Mouse (Mus musculus): ENCODE measurements around the gene Chit1. TPM values are rescaled to one million over a fixed set of nuclear protein-coding genes. Genes with fewer than 3 reads are reported as not detected.

The Chit1 gene
- polyA plus RNA-seq, 1 experiment from 2014 or later = 1.4 TPM

GRCm38 (mm10) chr1:134146066-134146465 lies 35.0 kb downstream of the Chit1 start:
- H3K27me3 ChIP-seq (ENCODE audit: control insufficient read depth, insufficient read depth, low read length) = no peaks in the 10 kb centered on the region
- 63% methylated on average over 8 of the region's 8 CpGs for WGBS
- H3K9me3 ChIP-seq (ENCODE audit: control insufficient read depth, low read length) = no peaks in the 10 kb centered on the region
- no peak overlapping the region for H3K27ac ChIP-seq (ENCODE audit: low read depth, low read length)
- no peak for ATAC-seq (ENCODE audit: low read depth)
- no peaks in the 10 kb centered on the region for H3K36me3 ChIP-seq (ENCODE audit: control insufficient read depth, insufficient read depth, low read length)
- H3K9ac ChIP-seq (replicated peaks; ENCODE audit: low read depth, low read length) = no peak overlapping the region
- no peak overlapping the region for H3K4me3 ChIP-seq (ENCODE audit: low read depth, low read length)
- no peak overlapping the region for H3K4me2 ChIP-seq (ENCODE audit: low read depth, low read length)
- peaks cover 14% of the 10 kb centered on the region for H3K4me1 ChIP-seq (ENCODE audit: control insufficient read depth, insufficient read depth, low read length)

GRCm38 (mm10) chr1:134150076-134150475 lies 39.0 kb downstream of the Chit1 start:
- Histone ChIP-seq H3K36me3 (ENCODE audit: control insufficient read depth, insufficient read depth, low read length) (no peaks in the 10 kb centered on the region), H3K4me1 (ENCODE audit: control insufficient read depth, insufficient read depth, low read length) (no peaks in the 10 kb centered on the region), H3K4me2 (ENCODE audit: low read depth, low read length) (no peak overlapping the region), H3K4me3 (ENCODE audit: low read depth, low read length) (no peak overlapping the region), H3K9me3 (ENCODE audit: control insufficient read depth, low read length) (no peaks in the 10 kb centered on the region), H3K27me3 (ENCODE audit: control insufficient read depth, insufficient read depth, low read length) (no peaks in the 10 kb centered on the region), H3K27ac (ENCODE audit: low read depth, low read length) (no peak overlapping the region), H3K9ac (replicated peaks; ENCODE audit: low read depth, low read length) (no peak overlapping the region)
- 75% methylated on average over 8 of the region's 8 CpGs for WGBS
- no peak for ATAC-seq (ENCODE audit: low read depth)

GRCm38 (mm10) chr1:134150745-134151144 lies 39.7 kb downstream of the Chit1 start:
- ATAC-seq (ENCODE audit: low read depth) = no peak; the same call in 1 of the 2 replicates
- Histone ChIP-seq H3K9ac (replicated peaks; ENCODE audit: low read depth, low read length) (no peak overlapping the region), H3K4me3 (ENCODE audit: low read depth, low read length) (no peak overlapping the region), H3K27me3 (ENCODE audit: control insufficient read depth, insufficient read depth, low read length) (no peaks in the 10 kb centered on the region), H3K4me2 (ENCODE audit: low read depth, low read length) (no peak overlapping the region), H3K36me3 (ENCODE audit: control insufficient read depth, insufficient read depth, low read length) (no peaks in the 10 kb centered on the region), H3K4me1 (ENCODE audit: control insufficient read depth, insufficient read depth, low read length) (no peaks in the 10 kb centered on the region), H3K27ac (ENCODE audit: low read depth, low read length) (no peak overlapping the region), H3K9me3 (ENCODE audit: control insufficient read depth, low read length) (no peaks in the 10 kb centered on the region)
- 93% methylated on average over 9 of the region's 9 CpGs for whole genome bisulfite sequencing

DNA sequence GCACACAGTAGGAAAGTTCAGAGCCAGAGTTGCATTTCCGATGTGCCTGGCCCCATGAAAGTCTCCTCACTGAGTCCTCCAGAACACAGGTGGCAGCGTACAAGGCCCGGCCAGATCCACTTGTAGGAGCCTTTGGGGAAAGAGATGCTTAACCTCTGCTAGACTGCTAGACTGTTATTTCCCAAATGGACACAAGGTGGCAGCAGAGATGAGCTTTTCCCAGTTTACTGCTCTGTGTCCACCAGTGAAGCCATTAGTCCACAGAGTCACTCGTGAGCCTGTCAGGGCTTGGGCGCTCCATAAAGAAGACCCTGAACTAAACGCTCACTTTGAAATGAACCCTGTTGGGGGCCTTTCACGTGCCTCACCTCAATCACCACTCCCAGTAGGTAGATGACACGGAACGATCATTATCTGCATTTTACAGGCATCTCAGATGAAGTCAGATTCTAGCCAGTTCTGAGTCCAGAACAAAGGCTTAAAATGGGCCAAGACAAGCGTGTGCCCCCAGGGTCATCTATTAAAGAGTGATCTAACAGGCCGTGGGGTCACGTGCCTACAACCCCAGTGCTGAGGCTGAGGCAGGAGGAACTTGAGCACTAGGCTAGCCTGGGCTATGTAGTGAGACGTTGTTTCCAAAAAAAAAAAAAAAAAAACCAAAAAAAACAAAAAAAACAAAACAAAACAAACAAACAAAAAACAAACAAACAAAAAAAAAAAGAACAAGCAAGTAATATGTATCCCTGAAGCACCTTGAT lies 40.8 kb downstream of the Chit1 start:
- Histone ChIP-seq H3K4me2 (ENCODE audit: low read depth, low read length) (no peak overlapping the region), H3K9ac (replicated peaks; ENCODE audit: low read depth, low read length) (no peak overlapping the region), H3K36me3 (ENCODE audit: control insufficient read depth, insufficient read depth, low read length) (no peaks in the 10 kb centered on the region), H3K4me1 (ENCODE audit: control insufficient read depth, insufficient read depth, low read length) (no peaks in the 10 kb centered on the region), H3K27ac (ENCODE audit: low read depth, low read length) (no peak overlapping the region), H3K4me3 (ENCODE audit: low read depth, low read length) (no peak overlapping the region), H3K27me3 (ENCODE audit: control insufficient read depth, insufficient read depth, low read length) (no peaks in the 10 kb centered on the region), H3K9me3 (ENCODE audit: control insufficient read depth, low read length) (no peaks in the 10 kb centered on the region)
- 31% methylated on average over 13 of the region's 13 CpGs for WGBS
- peak; percentile 81; the same call in 1 of the 2 replicates for ATAC-seq (ENCODE audit: low read depth)

DNA sequence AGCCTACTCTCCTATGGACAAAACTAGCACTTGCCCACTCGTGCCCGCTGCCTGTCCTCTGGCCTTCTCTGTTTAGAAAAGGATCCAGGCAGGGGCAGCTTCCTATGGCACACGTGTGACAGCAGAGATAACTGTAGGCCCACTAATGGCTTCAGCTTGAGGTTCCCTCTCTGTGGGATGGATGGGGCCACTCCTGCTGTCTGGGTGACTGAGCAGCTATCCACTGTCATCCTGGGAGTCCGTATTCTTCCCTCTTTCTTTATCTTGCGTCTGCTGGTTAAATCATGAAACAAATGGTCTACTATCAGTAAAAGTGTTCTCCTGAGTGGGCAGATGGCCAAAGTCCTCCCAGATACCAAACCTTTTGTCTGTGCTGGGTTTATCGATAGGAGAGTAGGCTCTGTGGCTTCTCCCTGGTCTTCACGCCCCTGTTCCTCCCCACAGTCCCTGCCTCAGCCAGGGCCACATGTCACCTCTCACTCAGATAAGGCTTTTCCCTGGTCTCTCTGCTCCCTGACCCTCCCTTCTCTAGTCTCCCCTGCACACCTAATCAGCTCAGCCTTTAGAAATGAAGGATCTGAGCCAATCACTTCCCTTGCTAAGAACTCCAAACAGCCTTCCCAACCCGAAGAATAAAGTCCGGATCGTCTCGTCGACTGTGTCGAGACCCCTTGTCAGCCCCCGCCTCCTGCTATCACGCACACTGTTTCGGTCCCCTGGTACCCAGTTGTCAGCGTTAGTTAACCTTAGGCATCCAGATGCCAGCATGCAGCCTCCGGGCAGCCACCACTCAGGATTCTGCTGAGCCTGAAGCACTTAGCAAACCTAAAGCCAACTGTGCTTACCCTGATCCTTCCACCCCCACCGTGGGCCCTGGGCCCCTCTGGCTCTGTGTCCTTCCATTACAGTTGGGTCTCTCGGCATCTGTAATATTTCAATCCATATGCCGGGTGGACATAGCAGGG lies 41.9 kb downstream of the Chit1 start:
- Histone ChIP-seq H3K9me3 (ENCODE audit: control insufficient read depth, low read length) (no peaks in the 10 kb centered on the region), H3K4me2 (ENCODE audit: low read depth, low read length) (no peak overlapping the region), H3K36me3 (ENCODE audit: control insufficient read depth, insufficient read depth, low read length) (no peaks in the 10 kb centered on the region), H3K4me3 (ENCODE audit: low read depth, low read length) (no peak overlapping the region), H3K27ac (ENCODE audit: low read depth, low read length) (no peak overlapping the region), H3K4me1 (ENCODE audit: control insufficient read depth, insufficient read depth, low read length) (no peaks in the 10 kb centered on the region), H3K27me3 (ENCODE audit: control insufficient read depth, insufficient read depth, low read length) (no peaks in the 10 kb centered on the region), H3K9ac (replicated peaks; ENCODE audit: low read depth, low read length) (no peak overlapping the region)
- 80% methylated on average over 21 of the region's 21 CpGs for WGBS
- no peak for ATAC-seq (ENCODE audit: low read depth)

DNA sequence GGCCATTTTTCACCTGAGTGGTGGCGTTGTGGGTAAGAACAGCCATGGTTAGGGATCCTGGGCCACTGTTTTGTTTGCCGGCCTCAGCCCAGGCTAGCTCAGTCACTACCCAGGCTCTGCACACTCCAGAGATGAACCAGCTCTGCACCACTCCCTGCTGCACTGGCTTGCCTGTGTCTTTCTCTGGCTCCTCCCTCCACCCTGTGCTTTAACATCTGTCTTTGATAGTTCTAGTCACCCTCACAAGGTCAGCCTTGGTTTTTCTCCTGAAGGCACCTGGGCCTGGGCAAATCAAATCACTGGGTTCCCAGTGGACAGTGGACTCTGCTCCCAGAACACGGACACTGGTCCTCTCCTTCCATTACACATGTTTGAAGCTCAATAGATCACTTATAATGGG lies 43.1 kb downstream of the Chit1 start:
- 90% methylated on average over 3 of the region's 3 CpGs for WGBS
- H3K4me3 ChIP-seq (ENCODE audit: low read depth, low read length) = no peak overlapping the region
- H3K27me3 ChIP-seq (ENCODE audit: control insufficient read depth, insufficient read depth, low read length) = no peaks in the 10 kb centered on the region
- no peaks in the 10 kb centered on the region for H3K36me3 ChIP-seq (ENCODE audit: control insufficient read depth, insufficient read depth, low read length)
- no peak overlapping the region for H3K27ac ChIP-seq (ENCODE audit: low read depth, low read length)
- ATAC-seq (ENCODE audit: low read depth) = no peak
- H3K9me3 ChIP-seq (ENCODE audit: control insufficient read depth, low read length) = no peaks in the 10 kb centered on the region
- H3K4me1 ChIP-seq (ENCODE audit: control insufficient read depth, insufficient read depth, low read length) = no peaks in the 10 kb centered on the region
- H3K4me2 ChIP-seq (ENCODE audit: low read depth, low read length) = no peak overlapping the region
- no peak overlapping the region for H3K9ac ChIP-seq (replicated peaks; ENCODE audit: low read depth, low read length)

DNA sequence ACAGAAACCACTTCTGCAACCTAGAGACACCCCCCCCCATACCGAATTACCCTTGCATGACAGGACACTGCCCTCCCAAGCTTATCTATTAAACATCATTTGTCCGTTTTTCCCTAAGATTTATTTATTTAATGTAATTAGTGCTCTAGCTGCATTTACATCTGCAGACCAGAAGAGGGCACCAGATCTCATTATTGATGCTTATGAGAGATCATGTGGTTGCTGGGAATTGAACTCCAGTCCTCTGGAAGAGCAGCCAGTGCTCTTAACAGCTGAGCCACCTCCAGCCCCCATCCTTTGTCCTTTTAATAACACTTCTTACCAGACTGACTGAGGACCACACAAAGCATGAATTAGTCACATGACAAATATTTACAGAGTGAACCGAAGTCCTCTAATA lies 43.6 kb downstream of the Chit1 start:
- 63% methylated on average over 3 of the region's 3 CpGs for WGBS
- Histone ChIP-seq H3K4me3 (ENCODE audit: low read depth, low read length) (no peak overlapping the region), H3K9me3 (ENCODE audit: control insufficient read depth, low read length) (no peaks in the 10 kb centered on the region), H3K4me1 (ENCODE audit: control insufficient read depth, insufficient read depth, low read length) (no peaks in the 10 kb centered on the region), H3K27ac (ENCODE audit: low read depth, low read length) (no peak overlapping the region), H3K4me2 (ENCODE audit: low read depth, low read length) (no peak overlapping the region), H3K36me3 (ENCODE audit: control insufficient read depth, insufficient read depth, low read length) (no peaks in the 10 kb centered on the region), H3K9ac (replicated peaks; ENCODE audit: low read depth, low read length) (no peak overlapping the region), H3K27me3 (ENCODE audit: control insufficient read depth, insufficient read depth, low read length) (no peaks in the 10 kb centered on the region)
- ATAC-seq (ENCODE audit: low read depth) = no peak

GRCm38 (mm10) chr1:134160404-134160803 lies 49.4 kb downstream of the Chit1 start:
- 88% methylated on average over 3 of the region's 3 CpGs for WGBS

GRCm38 (mm10) chr1:134161399-134161798 lies 50.4 kb downstream of the Chit1 start:
- no peak overlapping the region for H3K9ac ChIP-seq (replicated peaks; ENCODE audit: low read depth, low read length)
- H3K27me3 ChIP-seq (ENCODE audit: control insufficient read depth, insufficient read depth, low read length) = no peaks in the 10 kb centered on the region
- WGBS = 84% methylated on average over 6 of the region's 6 CpGs
- H3K27ac ChIP-seq (ENCODE audit: low read depth, low read length) = no peak overlapping the region
- H3K9me3 ChIP-seq (ENCODE audit: control insufficient read depth, low read length) = no peaks in the 10 kb centered on the region
- no peaks in the 10 kb centered on the region for H3K36me3 ChIP-seq (ENCODE audit: control insufficient read depth, insufficient read depth, low read length)
- no peak for ATAC-seq (ENCODE audit: low read depth)
- no peaks in the 10 kb centered on the region for H3K4me1 ChIP-seq (ENCODE audit: control insufficient read depth, insufficient read depth, low read length)
- no peak overlapping the region for H3K4me2 ChIP-seq (ENCODE audit: low read depth, low read length)
- no peak overlapping the region for H3K4me3 ChIP-seq (ENCODE audit: low read depth, low read length)

More at GRCm38 (mm10) chr1:134160404-134160803, 49.4 kb downstream of the Chit1 start:
- H3K27ac ChIP-seq (ENCODE audit: low read depth, low read length) = no peak overlapping the region
- ATAC-seq (ENCODE audit: low read depth) = no peak
- no peak overlapping the region for H3K9ac ChIP-seq (replicated peaks; ENCODE audit: low read depth, low read length)
- H3K4me2 ChIP-seq (ENCODE audit: low read depth, low read length) = no peak overlapping the region
- H3K4me1 ChIP-seq (ENCODE audit: control insufficient read depth, insufficient read depth, low read length) = no peaks in the 10 kb centered on the region
- no peaks in the 10 kb centered on the region for H3K36me3 ChIP-seq (ENCODE audit: control insufficient read depth, insufficient read depth, low read length)
- H3K4me3 ChIP-seq (ENCODE audit: low read depth, low read length) = no peak overlapping the region
- no peaks in the 10 kb centered on the region for H3K9me3 ChIP-seq (ENCODE audit: control insufficient read depth, low read length)
- no peaks in the 10 kb centered on the region for H3K27me3 ChIP-seq (ENCODE audit: control insufficient read depth, insufficient read depth, low read length)
